Mouse (Mus musculus): ENCODE data around the gene Fam171b.

Gene Fam171b

GRCm38 (mm10) chr2:83812483-83813272 is at the start of gene Fam171b:
Gene Fam171b, plus strand, starts transcription at chr2:83812636.
- peak; percentile 91 for DNase-seq (ENCODE audit: low spot score)

GRCm38 (mm10) chr2:83766058-83766457 is 46.4 kb upstream of the Fam171b start:
- no peak for DNase-seq (ENCODE audit: low spot score)

- no peak for DNase-seq (ENCODE audit: low spot score)
These were observed 45.6 kb upstream of the Fam171b start for GRCm38 (mm10) chr2:83766878-83767277.

- no peak for DNase-seq (ENCODE audit: low spot score)
These were observed 44.0 kb upstream of the Fam171b start for GRCm38 (mm10) chr2:83768311-83769047.

- peak; percentile 43 for DNase-seq (ENCODE audit: low spot score)
These were observed 41.2 kb upstream of the Fam171b start for GRCm38 (mm10) chr2:83771155-83771812.

GRCm38 (mm10) chr2:83791330-83792073 is 20.9 kb upstream of the Fam171b start:
- no peak for DNase-seq (ENCODE audit: low spot score)

GRCm38 (mm10) chr2:83792102-83792501 is 20.3 kb upstream of the Fam171b start:
- DNase-seq (ENCODE audit: low spot score): no peak

- no peak for DNase-seq (ENCODE audit: low spot score)
These were observed 16.7 kb upstream of the Fam171b start for GRCm38 (mm10) chr2:83795766-83796165.

- DNase-seq (ENCODE audit: low spot score): no peak
These were observed 14.4 kb upstream of the Fam171b start for GRCm38 (mm10) chr2:83797902-83798497.

- peak; percentile 56 for DNase-seq (ENCODE audit: low spot score)
These were observed 947 bp downstream of the Fam171b start for GRCm38 (mm10) chr2:83813273-83813892.

GRCm38 (mm10) chr2:83814009-83814408 is 1.6 kb downstream of the Fam171b start:
- peak; percentile 75 for DNase-seq (ENCODE audit: low spot score)

- no peak for DNase-seq (ENCODE audit: low spot score)
These were observed 3.7 kb downstream of the Fam171b start for GRCm38 (mm10) chr2:83816147-83816546.

GRCm38 (mm10) chr2:83825161-83825560 is 12.7 kb downstream of the Fam171b start:
- DNase-seq (ENCODE audit: low spot score): no peak

GRCm38 (mm10) chr2:83828895-83829539 is 16.6 kb downstream of the Fam171b start:
- DNase-seq (ENCODE audit: low spot score): no peak

GRCm38 (mm10) chr2:83832903-83833302 is 20.5 kb downstream of the Fam171b start:
- DNase-seq (ENCODE audit: low spot score): no peak

- no peak for DNase-seq (ENCODE audit: low spot score)
These were observed 23.1 kb downstream of the Fam171b start for GRCm38 (mm10) chr2:83835313-83836070.

GRCm38 (mm10) chr2:83848495-83848894 is 36.1 kb downstream of the Fam171b start:
- no peak for DNase-seq (ENCODE audit: low spot score)

- no peak for DNase-seq (ENCODE audit: low spot score)
These were observed 41.0 kb downstream of the Fam171b start for GRCm38 (mm10) chr2:83853423-83853822.

- no peak for DNase-seq (ENCODE audit: low spot score)
These were observed 43.8 kb downstream of the Fam171b start for GRCm38 (mm10) chr2:83856236-83856635.

All from MN1 (cell line).